Mouse (Mus musculus): Measurements from ENCODE around the gene Zfp786.
"Not testable (repeated sequence)": the region's sequence is repeated elsewhere in the genome, so short reads cannot be mapped to it uniquely, and the experiment has no call there.

The Zfp786 gene

DNA sequence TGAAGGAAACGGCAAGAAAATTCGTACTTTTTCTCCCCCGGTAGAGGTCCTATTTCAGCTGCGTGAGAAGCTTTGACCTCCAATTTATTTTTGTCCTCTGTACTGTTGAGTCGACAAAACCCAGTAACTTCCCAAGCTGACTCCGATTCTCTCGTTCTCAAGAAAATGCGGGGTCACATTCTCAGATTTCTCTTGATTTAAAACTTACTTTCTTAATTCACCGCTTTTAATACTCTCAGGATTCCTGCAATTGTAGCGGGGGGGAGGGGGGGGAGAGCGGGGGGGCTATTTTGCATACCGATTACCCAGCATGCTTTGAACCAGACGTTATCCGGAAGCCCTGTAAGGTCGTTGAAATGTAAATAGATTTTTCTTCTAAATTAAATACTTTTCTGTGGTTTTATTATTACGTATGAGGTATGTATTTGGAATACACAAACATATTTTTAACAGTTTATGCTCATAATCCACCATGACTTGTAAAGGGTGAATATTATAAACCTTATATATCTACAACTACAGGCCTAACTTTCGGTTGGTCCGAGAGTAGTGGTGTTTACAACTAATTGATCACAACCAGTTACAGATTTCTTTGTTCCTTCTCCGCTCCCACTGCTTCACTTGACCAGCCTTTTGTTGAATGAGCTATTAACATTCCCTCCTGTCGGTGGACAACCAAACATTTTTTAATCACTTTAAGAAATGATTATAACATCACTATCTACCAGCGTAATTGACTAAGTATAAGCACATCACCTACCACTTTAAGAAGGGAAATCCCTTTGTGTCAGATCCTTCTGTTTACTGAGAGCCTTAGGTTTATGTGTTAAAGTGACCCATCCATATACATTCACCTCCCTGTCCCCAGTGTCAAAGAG is 49.3 kb downstream of the Zfp786 start:
- DNase-seq (ENCODE audit: low spot score), result peak; percentile 81

DNA sequence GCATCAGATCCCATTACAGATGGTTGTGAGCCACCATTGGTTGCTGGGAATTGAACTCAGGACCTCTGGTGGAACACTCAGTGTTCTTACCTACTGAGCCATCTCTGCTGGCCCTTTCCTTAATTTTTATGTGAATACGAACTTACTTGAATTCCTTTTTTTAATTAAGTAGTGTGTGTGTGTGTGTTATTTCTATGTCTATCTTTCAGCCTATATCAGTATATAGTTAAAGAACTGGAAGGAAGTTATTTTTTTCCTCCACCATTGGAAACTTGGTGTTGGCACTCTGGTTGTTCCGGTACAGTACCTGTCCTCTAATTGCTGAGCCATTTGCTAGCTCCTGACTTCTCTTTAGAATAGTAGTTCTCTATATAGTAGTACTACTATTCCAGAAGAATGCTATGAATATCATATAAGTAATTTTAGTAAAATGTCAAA is 50.1 kb downstream of the Zfp786 start:
- peak; percentile 76 for DNase-seq (ENCODE audit: low spot score)

DNA sequence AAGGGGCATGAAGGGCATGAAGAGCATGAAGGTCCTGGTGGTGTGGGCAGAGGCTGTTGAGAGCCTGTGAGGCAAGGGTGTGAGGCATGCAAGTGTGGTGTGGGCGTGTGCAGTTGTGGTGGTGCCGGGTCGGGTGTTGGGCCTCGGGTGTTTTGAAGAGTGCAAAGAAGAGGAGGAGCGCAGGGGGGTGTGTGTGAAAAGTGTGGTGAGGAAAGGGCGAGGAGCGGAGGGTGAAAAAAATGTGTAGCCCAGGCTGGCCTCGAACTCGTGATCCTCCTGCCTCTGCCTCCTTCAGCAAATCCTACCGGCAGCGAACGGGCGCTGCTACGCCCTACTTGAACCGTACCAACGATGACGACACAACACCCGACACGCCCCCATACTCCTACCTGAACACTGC is 58.9 kb downstream of the Zfp786 start:
- not testable (repeated sequence) for DNase-seq (ENCODE audit: low spot score)

DNA sequence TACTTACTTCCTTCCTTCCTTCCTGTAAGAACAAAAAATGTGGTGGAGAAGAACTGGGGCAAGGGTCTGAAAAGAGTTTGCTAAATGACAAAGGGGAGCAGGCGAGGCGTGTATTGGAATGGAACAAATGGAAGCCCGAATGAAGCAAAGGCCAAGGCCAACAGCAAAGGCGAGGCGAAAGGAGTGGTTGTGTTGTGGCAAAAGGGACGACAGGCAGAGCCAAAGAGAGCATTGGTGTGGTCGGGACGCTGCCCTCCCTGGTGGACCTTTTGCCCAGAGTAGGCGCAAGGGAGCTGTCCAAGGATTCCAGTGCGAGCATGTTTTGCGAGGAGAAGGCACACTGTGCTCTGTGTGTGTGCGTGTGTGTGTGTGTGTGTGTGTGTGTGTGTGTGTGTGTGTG is 59.6 kb downstream of the Zfp786 start:
- DNase-seq (ENCODE audit: low spot score), result not testable (repeated sequence)

DNA sequence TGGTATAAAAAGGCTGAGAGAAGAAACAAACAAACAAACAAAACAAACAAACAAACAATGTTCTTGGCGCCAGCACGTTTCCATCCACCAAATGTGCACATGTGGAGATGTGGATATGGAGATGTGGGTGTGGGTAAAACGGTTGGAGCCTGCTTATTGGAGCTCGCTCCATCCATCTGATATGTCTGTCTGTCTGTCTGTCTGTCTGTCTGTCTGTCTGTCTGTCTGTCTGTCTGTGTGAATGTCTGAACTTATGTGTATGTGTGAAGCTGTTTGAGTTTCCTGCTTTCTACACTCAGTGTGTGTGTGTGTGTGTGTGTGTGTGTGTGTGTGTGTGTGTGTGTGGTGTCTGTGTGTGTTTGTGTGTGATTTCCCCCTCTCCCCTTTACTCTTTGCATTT is 60.8 kb downstream of the Zfp786 start:
- not testable (repeated sequence) for DNase-seq (ENCODE audit: low spot score)

Data from c-Kit-positive CD71-positive TER-119-positive erythroid progenitor cells, embryonic 14.5 days (primary cell).